Mouse (Mus musculus) T-helper 2 cell (primary cell): ENCODE data around the gene Olfr116.

Source experiments
- in situ Hi-C: fragments of 300-600 bp; cut with MboI, MseI; formaldehyde crosslinking; loops from one replicate; pipeline ENCODE4 v1.15.1; 2025; ENCODE audit warnings: high pct_unique_total_duplicates

Gene Olfr116

GRCm38 (mm10) chr17:37627009-37627408, at the start of gene Olfr116, which contains the start of gene Olfr115:
TSS of gene Olfr116 (minus strand) at chr17:37627199.
TSS of gene Olfr115 (minus strand) at chr17:37627109.
- in situ Hi-C loops, result no loop called here

GRCm38 (mm10) chr17:37666688-37667087, 39.7 kb upstream of the Olfr116 start, which contains the start of gene Olfr118:
TSS of gene Olfr118 (plus strand) at chr17:37666988.
- in situ Hi-C loops, result no loop called here

GRCm38 (mm10) chr17:37663682-37664081, 36.7 kb upstream of the Olfr116 start, which contains the start of gene Olfr117:
TSS of gene Olfr117 (minus strand) at chr17:37663782.
- in situ Hi-C loops, result no loop called here

GRCm38 (mm10) chr17:37592643-37593042, 34.4 kb downstream of the Olfr116 start, which contains the start of gene Olfr114:
TSS of gene Olfr114 (minus strand) at chr17:37592743.
- in situ Hi-C loops, result loop anchor here (5.0 kb wide), 1 partner anchor 325 kb away; no protein-coding TSS in a partner anchor

- in situ Hi-C loops, result no loop called here
Measured at GRCm38 (mm10) chr17:37577563-37577962, 49.4 kb downstream of the Olfr116 start, which contains the start of gene Olfr113. TSS of gene Olfr113 (minus strand) at chr17:37577663.
